Mouse (Mus musculus) lung, embryonic 14.5 days (tissue): ENCODE results near the gene Six4. TPM values are rescaled to one million over a fixed set of nuclear protein-coding genes. Genes with fewer than 3 reads are reported as not detected.

Source experiments
- ATAC-seq: fragments of 200-750 bp; cut with Nextera tagmentation; 2 replicates; pipeline ENCODE4 v1.8.0; 2017; ENCODE audit warnings: mild to moderate bottlenecking, moderate TSS enrichment, moderate library complexity; ENCODE audit not compliant: insufficient read depth
- DNase-seq: peaks from one replicate; pipeline ENCODE4 v3.0.0-alpha.2; 2015
- H3K27ac ChIP-seq: fragments of 300-500 bp; sonication (generic); 2 replicates; pipeline ENCODE4 v1.5.1; 2014; ENCODE audit warnings: low read depth, mild to moderate bottlenecking, moderate library complexity
- H3K27me3 ChIP-seq: fragments of 300-500 bp; sonication (generic); 2 replicates; pipeline ENCODE4 v1.6.1; 2014; ENCODE audit warnings: low read length, control low read depth; ENCODE audit not compliant: insufficient read depth
- H3K36me3 ChIP-seq: fragments of 300-500 bp; sonication (generic); 2 replicates; pipeline ENCODE4 v1.6.1; 2014; ENCODE audit warnings: control low read depth; ENCODE audit not compliant: insufficient read depth
- H3K4me1 ChIP-seq: fragments of 300-500 bp; sonication (generic); 2 replicates; pipeline ENCODE4 v1.6.1; 2014; ENCODE audit warnings: antibody characterized with exemption, control low read depth; ENCODE audit not compliant: insufficient read depth
- H3K4me2 ChIP-seq: fragments of 300-500 bp; sonication (generic); 2 replicates; pipeline ENCODE4 v1.6.1; 2014; ENCODE audit warnings: mild to moderate bottlenecking
- H3K4me3 ChIP-seq: fragments of 300-500 bp; sonication (generic); 2 replicates; pipeline ENCODE4 v1.5.1; 2014; ENCODE audit warnings: low read depth, low read length
- H3K9ac ChIP-seq: fragments of 300-500 bp; sonication (generic); 2 replicates; pipeline ENCODE4 v1.6.1; 2014
- H3K9me3 ChIP-seq: fragments of 300-500 bp; sonication (generic); 2 replicates; pipeline ENCODE4 v1.6.1; 2016; ENCODE audit warnings: low read depth, low read length, control low read depth
- CTCF ChIP-seq: IDR thresholded peaks from 2 replicates; pipeline ENCODE4 v1.5.1; 2016; ENCODE audit warnings: antibody characterized with exemption, low read depth
- WGBS: fragments of 180-500 bp; shearing (Covaris S2); extraction: QIAGEN DNeasy Blood & Tissue Kit; methylation state at CpG from one replicate; pipeline ENCODE4 v1.1.7; 2014; 5-methylcytosine and 5-hydroxymethylcytosine counted together
- polyA plus RNA-seq: library from polyadenylated mRNA; unstranded; fragments of >200 nt; fragmentation: Nextera tagmentation; extraction: Ambion mirVana; gene quantifications from 2 replicates; pipeline ENCODE4 v1.2.1, GENCODE M21; 2014

The Six4 gene
- polyA plus RNA-seq, 1 experiment from 2014 or later: 3.8 TPM

GRCm38 (mm10) chr12:73125250-73125649 is 12.0 kb upstream of the Six4 start:
- Histone ChIP-seq H3K36me3 (no peaks in the 10 kb centered on the region), H3K27ac (no peak overlapping the region), H3K4me1 (no peaks in the 10 kb centered on the region), H3K9me3 (no peaks in the 10 kb centered on the region), H3K27me3 (no peaks in the 10 kb centered on the region), H3K4me2 (peak overlapping the region; percentile 18; the same call in 1 of the 2 replicates), H3K9ac (no peak overlapping the region), H3K4me3 (no peak overlapping the region)
- 63% methylated on average over 4 of the region's 4 CpGs for WGBS
- DNase-seq: no peak
- TF ChIP-seq CTCF: no peak
- no peak for ATAC-seq

DNA sequence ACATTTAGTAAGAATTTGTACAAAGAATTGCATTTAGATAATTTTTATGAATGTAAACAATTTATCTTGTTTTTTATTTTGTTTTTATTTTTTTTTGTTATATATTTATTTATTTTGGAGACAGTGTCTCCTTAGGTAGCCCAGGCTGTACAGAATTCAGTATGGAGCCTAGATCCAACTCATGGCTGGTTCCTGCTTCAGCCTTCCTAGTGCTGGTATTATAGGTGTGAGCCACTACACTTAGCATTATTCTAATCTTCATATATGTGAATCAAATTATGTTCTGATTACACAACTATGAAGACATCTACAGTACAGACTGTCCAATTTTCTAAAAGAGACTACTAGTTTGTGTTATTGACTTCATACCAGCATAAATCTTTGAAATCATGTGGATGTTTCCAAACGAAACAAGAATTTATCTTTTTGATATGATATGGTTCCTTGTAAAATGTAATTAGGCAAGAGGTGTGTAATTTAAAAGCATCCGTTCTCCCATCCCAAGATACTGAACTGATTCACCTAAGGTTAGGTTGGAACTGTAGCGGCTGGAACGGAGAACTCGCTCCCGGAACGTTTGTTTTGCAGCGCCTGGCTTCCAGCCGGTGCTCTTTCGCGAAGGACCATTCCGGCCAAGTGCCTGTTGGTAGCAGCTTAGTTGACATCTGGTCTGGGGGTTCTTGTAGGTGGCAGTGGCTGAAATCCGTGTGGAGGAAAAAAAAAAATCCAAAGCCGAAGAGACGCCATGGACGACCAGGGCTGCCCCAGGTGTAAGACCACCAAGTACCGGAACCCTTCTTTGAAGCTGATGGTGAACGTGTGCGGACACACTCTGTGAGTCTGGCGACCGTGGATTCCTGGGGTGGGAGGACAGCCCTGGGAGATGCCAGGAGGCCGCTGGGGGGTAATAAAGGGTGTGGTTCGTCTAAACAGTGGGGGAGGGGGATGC is 10.1 kb upstream of the Six4 start, which contains the start of gene Mnat1:
Gene Mnat1, plus strand, starts transcription at position 625 of the 949 bp plus-strand sequence.
- peak; percentile 83 for ATAC-seq
- no peaks in the 10 kb centered on the region for H3K36me3 ChIP-seq
- no peak within 1 kb of the TSS for H3K27ac ChIP-seq
- H3K4me3 ChIP-seq: peak within 1 kb of the TSS; percentile 77
- no peaks in the 10 kb centered on the region for H3K4me1 ChIP-seq
- no peaks in the 10 kb centered on the region for H3K27me3 ChIP-seq
- no peaks in the 10 kb centered on the region for H3K9me3 ChIP-seq
- peak within 1 kb of the TSS; percentile 79 for H3K9ac ChIP-seq
- WGBS: 1% methylated on average over 23 of the region's 23 CpGs
- DNase-seq: peak; percentile 92
- peak within 1 kb of the TSS; percentile 77 for H3K4me2 ChIP-seq
- TF ChIP-seq CTCF: no peak

GRCm38 (mm10) chr12:73112326-73113087 is 749 bp downstream of the Six4 start:
- Histone ChIP-seq H3K4me2 (peak overlapping the region; percentile 97), H3K27me3 (no peaks in the 10 kb centered on the region), H3K36me3 (0 out of 2 replicates have a peak, but pooled peaks cover 5% of the 10 kb centered on the region), H3K9me3 (no peaks in the 10 kb centered on the region), H3K4me1 (peaks cover 12% of the 10 kb centered on the region), H3K9ac (peak overlapping the region; percentile 76), H3K4me3 (peak overlapping the region; percentile 71), H3K27ac (peak overlapping the region; percentile 90)
- peak; percentile 39 for ATAC-seq
- DNase-seq: peak; percentile 76
- under 1% methylated on average over 67 of the region's 71 CpGs for WGBS
- TF ChIP-seq CTCF: no peak

- peaks cover 12% of the 10 kb centered on the region for H3K4me1 ChIP-seq
- under 1% methylated on average over 44 of the region's 44 CpGs for WGBS
- ATAC-seq: peak; percentile 55
Measured at GRCm38 (mm10) chr12:73111561-73112325, 1.5 kb downstream of the Six4 start.

DNA sequence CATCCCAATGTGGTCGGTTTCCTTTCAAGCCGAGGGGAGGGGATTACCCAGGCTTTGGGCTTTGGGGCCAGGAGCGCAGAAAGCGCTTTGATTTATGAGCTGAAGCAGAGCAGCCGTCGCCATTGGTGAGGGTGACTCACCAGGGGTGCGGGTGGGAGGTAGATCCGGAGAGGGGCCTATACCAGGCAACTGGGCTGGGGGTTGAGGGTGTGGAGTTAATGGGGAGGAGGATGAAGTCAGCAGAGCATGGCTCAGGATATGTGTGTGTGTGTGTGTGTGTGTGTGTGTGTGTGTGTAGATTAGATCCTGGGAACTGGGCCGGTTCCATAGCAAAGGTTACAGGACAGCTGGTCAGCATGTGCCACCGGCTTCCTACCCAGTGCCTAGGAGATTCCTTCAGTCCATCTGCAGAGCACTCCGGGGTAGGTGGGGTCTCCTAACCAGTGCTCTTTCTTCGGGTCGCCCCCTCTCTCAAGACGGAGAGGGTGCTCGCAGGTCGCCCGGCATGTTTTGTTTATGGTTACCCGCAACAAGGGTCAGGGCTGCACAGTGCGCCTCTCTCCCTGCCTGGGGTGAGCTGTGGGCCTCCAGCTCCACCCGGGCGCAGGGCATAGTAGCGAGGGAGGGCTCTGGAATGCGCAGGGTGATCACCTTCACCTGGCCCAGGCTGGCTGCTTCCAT is 2.7 kb downstream of the Six4 start:
- Histone ChIP-seq H3K4me1 (peaks cover 12% of the 10 kb centered on the region), H3K4me2 (peak overlapping the region; percentile 97), H3K27me3 (no peaks in the 10 kb centered on the region), H3K9ac (peak overlapping the region; percentile 19), H3K27ac (no peak overlapping the region), H3K4me3 (peak overlapping the region; percentile 71), H3K9me3 (no peaks in the 10 kb centered on the region), H3K36me3 (0 out of 2 replicates have a peak, but pooled peaks cover 8% of the 10 kb centered on the region)
- DNase-seq (peak; percentile 47), ATAC-seq (peak; percentile 32)
- TF ChIP-seq CTCF: no peak
- 3% methylated on average over 23 of the region's 23 CpGs for WGBS

More at GRCm38 (mm10) chr12:73111561-73112325, 1.5 kb downstream of the Six4 start:
- TF ChIP-seq CTCF: no peak
- no peaks in the 10 kb centered on the region for H3K9me3 ChIP-seq
- H3K36me3 ChIP-seq: 0 out of 2 replicates have a peak, but pooled peaks cover 5% of the 10 kb centered on the region
- H3K27me3 ChIP-seq: no peaks in the 10 kb centered on the region
- H3K4me3 ChIP-seq: peak overlapping the region; percentile 71
- H3K4me2 ChIP-seq: peak overlapping the region; percentile 97
- H3K9ac ChIP-seq: peak overlapping the region; percentile 76
- peak; percentile 64 for DNase-seq
- peak overlapping the region; percentile 90 for H3K27ac ChIP-seq

GRCm38 (mm10) chr12:73107821-73108220 is 5.4 kb downstream of the Six4 start:
- no peak for DNase-seq
- no peak for TF ChIP-seq CTCF
- Histone ChIP-seq H3K4me2 (no peak overlapping the region), H3K27ac (no peak overlapping the region), H3K36me3 (peaks cover 19% of the 10 kb centered on the region), H3K9me3 (no peaks in the 10 kb centered on the region), H3K4me1 (peaks cover 12% of the 10 kb centered on the region), H3K9ac (no peak overlapping the region), H3K4me3 (no peak overlapping the region), H3K27me3 (no peaks in the 10 kb centered on the region)
- whole genome bisulfite sequencing: 63% methylated on average over 2 of the region's 2 CpGs
- ATAC-seq: no peak
